Mouse (Mus musculus): ENCODE data around the gene Jam2.

Jam2 gene

GRCm38 (mm10) chr16:84783279-84783678 lies 9.4 kb downstream of the Jam2 start:
- no peak for DNase-seq (ENCODE audit: low spot score)

- no peak for DNase-seq (ENCODE audit: low spot score)
Observed at GRCm38 (mm10) chr16:84784966-84785365, 11.0 kb downstream of the Jam2 start.

DNA sequence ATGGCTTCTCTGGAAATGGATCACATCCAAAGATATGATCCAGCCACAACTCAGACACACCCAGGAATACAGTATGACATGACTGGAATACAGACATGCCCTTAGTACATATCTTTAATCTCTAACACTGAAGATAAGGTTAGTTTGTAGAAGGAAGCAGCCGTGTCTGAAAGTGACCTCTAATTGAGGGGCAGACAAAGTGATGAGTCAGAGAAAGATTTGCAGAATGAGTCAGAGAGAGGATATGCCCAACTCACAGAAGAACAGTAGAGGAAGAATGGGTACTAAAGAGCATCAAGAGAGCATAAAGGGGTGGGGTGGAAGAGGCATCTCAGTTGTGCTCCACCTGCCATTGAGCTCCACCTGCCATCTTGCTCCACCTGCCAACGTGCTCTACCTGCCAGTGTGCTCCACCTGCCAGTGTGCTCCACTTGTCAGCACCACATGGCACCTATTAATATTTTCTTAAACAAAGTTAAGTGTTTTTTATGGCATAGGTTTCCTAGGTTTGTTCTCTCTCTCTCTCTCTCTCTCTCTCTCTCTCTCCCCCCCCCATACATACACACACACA lies 16.8 kb downstream of the Jam2 start:
- no peak for DNase-seq (ENCODE audit: low spot score)

- DNase-seq (ENCODE audit: low spot score): no peak
Observed at GRCm38 (mm10) chr16:84793401-84793800, 19.5 kb downstream of the Jam2 start.

DNA sequence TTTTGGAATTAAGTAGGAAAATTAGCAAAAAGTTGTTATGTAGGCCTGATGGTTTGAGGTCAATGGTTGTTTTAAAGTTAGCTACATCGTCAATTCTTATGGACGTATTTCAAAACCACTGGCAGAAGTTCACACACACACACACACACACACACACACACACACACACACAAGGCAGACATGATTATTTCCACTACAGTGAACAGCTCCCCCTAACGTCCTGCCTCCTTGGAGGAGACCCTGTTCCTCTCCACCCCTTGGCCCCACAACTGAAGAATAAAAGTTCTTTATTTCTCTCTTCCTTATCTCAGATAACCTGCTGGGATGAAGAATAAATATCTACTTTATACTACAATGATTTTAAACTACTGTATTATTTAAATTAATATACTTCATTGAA lies 21.4 kb downstream of the Jam2 start:
- no peak for DNase-seq (ENCODE audit: low spot score)

- no peak for DNase-seq (ENCODE audit: low spot score)
Observed at GRCm38 (mm10) chr16:84796678-84797077, 22.8 kb downstream of the Jam2 start.

DNA sequence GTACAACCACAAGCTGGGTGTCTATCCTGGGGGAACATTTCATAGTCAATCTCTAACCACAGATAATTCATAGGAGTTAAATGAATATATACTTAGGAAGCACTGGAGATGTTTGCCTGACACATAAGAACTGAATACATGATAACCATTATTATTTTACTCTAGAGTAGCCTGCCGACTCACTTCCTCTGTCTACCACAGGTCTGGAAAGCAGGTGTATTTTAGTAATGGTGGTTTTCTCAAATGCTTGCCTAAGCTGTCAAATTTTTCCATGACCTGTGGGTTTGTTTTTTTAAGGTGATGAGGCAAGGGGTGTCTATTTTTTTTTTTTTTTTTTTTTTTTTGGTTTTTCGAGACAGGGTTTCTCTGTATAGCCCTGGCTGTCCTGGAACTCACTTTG lies 26.1 kb downstream of the Jam2 start:
- DNase-seq (ENCODE audit: low spot score): no peak

DNA sequence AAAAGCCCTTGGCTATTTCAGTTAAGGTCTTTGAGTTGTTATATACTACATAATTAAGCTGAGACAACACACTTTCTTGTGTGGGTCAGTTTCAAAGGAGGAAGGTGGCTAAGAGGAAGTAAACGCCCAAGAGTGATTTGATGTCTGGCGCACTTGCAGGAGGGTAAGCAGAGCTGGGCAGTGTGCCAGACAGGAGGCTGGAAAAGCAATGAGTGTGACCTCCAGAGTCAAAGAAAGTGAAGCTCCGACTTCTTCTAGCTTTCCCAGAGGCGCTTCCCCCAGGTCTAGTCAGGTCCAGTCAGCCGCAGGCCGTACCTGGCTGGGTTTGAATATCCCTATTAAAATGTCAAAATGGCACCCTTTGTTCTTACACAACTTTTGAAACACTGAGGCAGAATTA lies 28.3 kb downstream of the Jam2 start:
- peak; percentile 29 for DNase-seq (ENCODE audit: low spot score)

- DNase-seq (ENCODE audit: low spot score): no peak
Observed at GRCm38 (mm10) chr16:84804866-84805265, 30.9 kb downstream of the Jam2 start.

DNA sequence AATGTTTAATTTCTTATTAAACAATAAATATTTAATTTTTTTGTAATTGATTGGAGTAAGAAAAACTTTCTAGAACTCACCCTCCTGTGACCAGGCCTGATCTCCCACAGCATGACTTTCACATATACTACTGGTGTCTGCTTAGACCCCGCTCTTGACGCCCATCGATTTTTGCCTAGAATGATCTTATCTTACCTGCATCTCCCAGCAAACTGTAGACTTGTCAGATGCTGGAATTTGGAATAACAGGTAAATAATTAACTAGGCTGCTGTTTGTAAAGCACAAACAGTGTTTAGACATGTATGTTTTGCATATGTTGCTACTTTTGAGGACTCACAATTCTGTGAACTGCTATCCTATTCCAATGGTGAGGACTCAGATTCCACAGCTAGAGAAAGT lies 32.3 kb downstream of the Jam2 start:
- no peak for DNase-seq (ENCODE audit: low spot score)

DNA sequence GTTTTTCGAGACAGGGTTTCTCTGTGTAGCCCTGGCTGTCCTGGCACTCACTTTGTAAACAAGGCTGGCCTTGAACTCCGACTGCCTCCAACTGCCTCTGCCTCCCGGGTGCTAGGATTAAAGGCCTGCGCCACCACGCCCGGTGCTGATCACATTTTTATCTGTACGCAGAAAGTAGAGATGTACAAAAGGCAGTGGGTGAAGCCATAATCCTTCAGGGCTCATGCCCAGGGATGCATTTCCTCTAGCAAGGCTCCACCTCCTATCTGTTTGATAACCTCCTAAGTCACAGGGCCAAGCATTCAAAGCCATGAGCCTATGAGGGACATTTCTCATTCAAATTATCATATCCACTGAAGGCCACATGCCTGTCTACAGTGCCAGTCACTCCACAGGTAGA lies 34.0 kb downstream of the Jam2 start:
- no peak for DNase-seq (ENCODE audit: low spot score)

GRCm38 (mm10) chr16:84810254-84810653 lies 36.3 kb downstream of the Jam2 start:
- no peak for DNase-seq (ENCODE audit: low spot score)

DNA sequence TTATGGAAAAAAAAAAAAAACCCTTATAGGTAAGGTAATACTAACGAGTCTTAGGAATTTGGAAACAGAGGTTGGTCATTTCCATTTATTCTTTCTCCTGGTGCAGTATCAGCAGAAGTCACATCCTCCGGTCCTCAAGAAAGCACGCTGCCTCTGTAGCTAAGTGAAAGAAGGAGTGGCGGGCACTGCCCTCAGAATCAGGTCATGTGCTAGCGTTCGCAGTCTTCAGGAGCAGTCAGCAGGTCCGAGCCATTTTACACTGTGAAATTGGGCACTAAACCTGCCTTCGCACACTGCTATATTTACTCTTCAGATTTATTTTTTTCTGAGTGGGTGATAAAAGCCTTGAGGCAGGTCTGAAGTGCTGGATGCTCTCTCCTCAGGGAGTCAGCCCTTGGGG lies 39.9 kb downstream of the Jam2 start:
- DNase-seq (ENCODE audit: low spot score): no peak

- DNase-seq (ENCODE audit: low spot score): no peak
Observed at GRCm38 (mm10) chr16:84814511-84814910, 40.6 kb downstream of the Jam2 start.

DNA sequence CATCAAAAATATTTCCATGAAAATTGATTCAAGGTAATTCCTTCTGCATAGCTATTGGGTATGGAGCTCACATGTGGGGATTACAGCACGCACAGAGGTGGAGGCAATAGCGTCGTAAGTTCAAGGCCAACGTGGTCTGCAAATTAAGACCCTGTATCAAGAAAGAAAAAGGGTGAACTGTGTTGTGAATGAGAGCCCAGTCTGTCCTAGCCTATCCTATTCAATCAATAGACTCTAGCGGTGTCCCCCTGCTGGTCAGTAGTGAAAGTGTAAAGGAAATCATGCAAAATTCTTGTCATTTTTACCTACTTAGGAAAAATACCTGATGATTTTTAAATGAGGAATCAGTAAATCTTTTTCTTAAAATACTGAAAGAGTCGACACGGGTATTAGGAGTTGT lies 43.5 kb downstream of the Jam2 start:
- DNase-seq (ENCODE audit: low spot score): no peak

DNA sequence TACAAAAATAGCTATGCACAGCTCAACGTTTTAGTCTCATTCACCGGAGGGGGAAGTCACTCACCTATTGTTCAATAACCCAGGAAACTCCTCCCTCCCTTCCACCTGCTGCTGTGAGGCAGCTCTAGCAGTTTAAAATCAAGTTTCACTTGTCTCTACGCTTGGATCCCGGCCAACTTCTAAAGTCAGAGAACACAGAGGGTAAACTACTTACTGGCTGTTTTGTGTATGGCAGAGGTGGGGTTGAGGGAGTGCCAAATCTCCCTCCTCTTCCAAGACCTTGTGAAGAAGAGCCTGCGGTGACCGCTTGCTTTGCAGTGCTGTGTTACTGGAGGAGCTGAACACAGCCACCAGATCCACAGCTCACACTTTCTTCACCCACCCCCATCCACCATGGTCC lies 51.1 kb downstream of the Jam2 start:
- peak; percentile 41 for DNase-seq (ENCODE audit: low spot score)

- DNase-seq (ENCODE audit: low spot score): no peak
Observed at GRCm38 (mm10) chr16:84831696-84832095, 57.8 kb downstream of the Jam2 start.

GRCm38 (mm10) chr16:84832736-84833135 lies 58.8 kb downstream of the Jam2 start:
- no peak for DNase-seq (ENCODE audit: low spot score)

DNA sequence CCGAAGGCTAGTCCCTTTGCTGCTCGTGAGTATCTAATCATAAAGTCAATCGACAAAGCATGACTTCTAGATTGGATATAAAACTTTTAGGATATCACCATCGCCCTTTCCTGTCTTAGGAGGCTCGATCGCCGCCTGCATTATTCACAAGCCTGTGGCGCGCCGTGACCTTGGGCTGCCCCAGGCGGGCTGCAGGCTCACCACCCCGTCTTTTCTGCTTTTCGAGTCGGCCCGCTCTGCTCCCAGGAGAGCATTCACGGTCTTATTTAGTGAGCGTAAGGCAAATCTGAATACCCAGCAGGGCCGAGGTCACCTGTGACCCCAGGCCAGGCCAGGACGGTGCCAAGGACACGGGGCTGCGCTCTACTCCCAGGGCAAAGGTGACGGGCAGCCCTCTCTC lies 60.4 kb downstream of the Jam2 start:
- DNase-seq (ENCODE audit: low spot score): peak; percentile 35

- peak; percentile 91 for DNase-seq (ENCODE audit: low spot score)
Observed at GRCm38 (mm10) chr16:84834745-84835440, 61.0 kb downstream of the Jam2 start, which contains the start of gene Gabpa. Gene Gabpa, plus strand, starts transcription at chr16:84834925.

DNA sequence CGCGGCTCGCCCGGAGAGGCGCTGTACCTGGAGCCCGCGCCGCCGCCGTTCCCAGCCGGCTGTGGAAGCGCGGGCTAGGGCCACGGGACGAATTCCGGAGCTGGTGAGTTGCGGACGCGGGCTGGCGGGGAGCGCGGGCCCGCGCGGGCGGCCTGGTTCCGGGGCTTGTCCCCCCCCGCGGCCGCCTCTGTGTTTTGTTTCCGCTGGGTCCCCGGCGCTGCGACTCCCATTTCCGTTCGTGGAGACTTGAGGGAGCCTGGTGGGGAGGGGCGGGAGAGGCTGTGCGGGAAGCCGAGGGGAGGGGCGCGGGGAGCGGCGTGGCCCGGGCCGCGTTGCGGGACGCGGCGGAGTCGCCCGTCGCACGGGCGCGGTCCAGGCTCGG lies 61.5 kb downstream of the Jam2 start, which contains the start of gene Atp5j:
TSS of gene Atp5j (minus strand) at position 185 of the 382 bp plus-strand sequence.
- DNase-seq (ENCODE audit: low spot score): peak; percentile 82

DNA sequence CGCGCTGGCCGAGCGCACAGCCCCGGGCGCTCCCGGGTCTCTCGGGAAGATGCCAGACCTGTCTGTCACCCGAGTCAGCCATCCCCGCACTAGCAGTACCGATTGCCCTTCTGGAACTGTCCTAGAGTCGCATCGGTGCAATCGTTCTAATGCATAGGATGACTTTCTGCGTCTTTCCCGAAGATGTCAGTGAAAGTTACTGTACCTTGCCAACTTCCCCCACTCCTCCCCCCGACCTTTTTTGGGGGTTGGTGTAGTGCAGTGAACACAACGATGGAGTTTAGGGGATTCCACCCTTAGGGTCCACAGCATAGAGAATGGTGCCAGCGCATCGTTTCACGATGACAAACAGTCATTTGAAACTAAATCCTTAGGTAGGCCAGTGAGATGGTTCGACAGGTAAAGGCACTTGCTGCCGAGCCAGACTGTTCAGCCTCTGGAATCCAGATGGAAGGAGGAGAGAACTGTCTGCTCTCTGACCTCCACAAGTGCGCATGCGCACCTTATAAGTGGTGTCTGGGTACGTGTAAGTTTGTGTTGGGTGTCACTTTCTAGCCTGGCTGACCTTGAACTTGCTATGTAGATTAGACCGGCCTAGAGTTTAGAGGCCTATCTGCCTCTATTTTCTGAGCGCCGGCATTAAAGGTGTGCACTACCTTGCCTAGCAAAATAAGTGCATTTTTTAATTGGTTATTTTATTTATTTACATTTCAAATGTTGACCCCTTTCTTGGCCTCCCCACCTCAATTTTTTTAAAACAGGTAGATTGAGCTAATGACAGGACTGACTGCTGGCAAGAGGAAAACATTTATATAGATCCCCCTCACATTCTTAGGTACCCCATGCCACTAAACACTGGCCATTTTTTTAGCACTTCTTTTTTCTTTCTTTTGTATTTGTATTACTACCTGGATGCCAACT lies 62.2 kb downstream of the Jam2 start:
- peak; percentile 48 for DNase-seq (ENCODE audit: low spot score)

GRCm38 (mm10) chr16:84838576-84838975 lies 64.7 kb downstream of the Jam2 start:
- DNase-seq (ENCODE audit: low spot score): no peak

All from ovary, adult 18-20 months (tissue).